Mouse (Mus musculus) lung, embryonic 16.5 days (tissue): ENCODE results near the gene Taf4. TPM values are rescaled to one million over a fixed set of nuclear protein-coding genes. Genes with fewer than 3 reads are reported as not detected.

Experiments used
- ATAC-seq: fragments of 200-750 bp; cut with Nextera tagmentation; 2 replicates; pipeline ENCODE4 v1.8.0; 2017; ENCODE audit warnings: low read depth, mild to moderate bottlenecking, moderate library complexity
- H3K27ac ChIP-seq: fragments of 300-500 bp; sonication (generic); 2 replicates; pipeline ENCODE4 v1.5.1; 2014; ENCODE audit warnings: mild to moderate bottlenecking, control low read depth, low read length
- H3K27me3 ChIP-seq: fragments of 300-500 bp; sonication (generic); 2 replicates; pipeline ENCODE4 v1.6.1; 2014; ENCODE audit warnings: low read depth, low read length, mixed read lengths; ENCODE audit not compliant: control insufficient read depth, insufficient read depth
- H3K36me3 ChIP-seq: fragments of 300-500 bp; sonication (generic); 2 replicates; pipeline ENCODE4 v1.6.1; 2014; ENCODE audit warnings: low read length; ENCODE audit not compliant: control insufficient read depth, insufficient read depth
- H3K4me1 ChIP-seq: fragments of 300-500 bp; sonication (generic); replicated peaks from 2 replicates; pipeline ENCODE4 v1.6.1; 2014; ENCODE audit warnings: low read length, mixed read lengths; ENCODE audit not compliant: control insufficient read depth, insufficient read depth
- H3K4me2 ChIP-seq: fragments of 300-500 bp; sonication (generic); 2 replicates; pipeline ENCODE4 v1.6.1; 2014; ENCODE audit warnings: low read depth, low read length, control low read depth
- H3K4me3 ChIP-seq: fragments of 300-500 bp; sonication (generic); 2 replicates; pipeline ENCODE4 v1.5.1; 2014; ENCODE audit warnings: mild to moderate bottlenecking, low read length, control low read depth
- H3K9ac ChIP-seq: fragments of 300-500 bp; sonication (generic); 2 replicates; pipeline ENCODE4 v1.6.1; 2014; ENCODE audit warnings: low read length, control low read depth
- H3K9me3 ChIP-seq: fragments of 300-500 bp; sonication (generic); 2 replicates; pipeline ENCODE4 v1.6.1; 2016; ENCODE audit warnings: low read length; ENCODE audit not compliant: control insufficient read depth
- WGBS: fragments of 180-500 bp; shearing (Covaris S2); extraction: QIAGEN DNeasy Blood & Tissue Kit; methylation state at CpG from one replicate; pipeline ENCODE4 v1.1.7; 2014; 5-methylcytosine and 5-hydroxymethylcytosine counted together
- polyA plus RNA-seq: library from polyadenylated mRNA; unstranded; fragments of >200 nt; fragmentation: Nextera tagmentation; extraction: Ambion mirVana; gene quantifications from 2 replicates; pipeline ENCODE4 v1.2.1, GENCODE M21; 2015

Taf4 gene
- polyA plus RNA-seq, 1 experiment from 2014 or later, result 3.0 TPM

DNA sequence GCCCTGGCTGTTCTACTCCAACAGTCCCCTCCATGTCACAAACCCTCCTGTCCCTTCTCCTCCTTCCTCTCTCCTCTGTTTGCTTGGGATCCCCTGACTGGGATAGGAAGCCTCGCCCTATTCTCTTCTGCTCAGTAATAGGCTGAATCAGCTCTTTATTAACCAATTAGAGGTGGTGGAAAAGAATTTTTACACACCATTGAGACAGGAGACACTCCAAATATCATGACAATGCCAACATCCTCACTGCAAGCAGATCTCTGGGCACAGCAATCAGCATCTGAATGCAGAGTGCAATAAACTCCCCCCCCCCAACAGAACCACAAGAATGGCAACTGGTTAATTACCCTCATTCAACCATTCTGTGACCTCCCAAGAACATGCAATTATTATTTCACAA lies 12.7 kb upstream of the Taf4 start:
- no peak overlapping the region for H3K4me2 ChIP-seq
- no peak overlapping the region for H3K27ac ChIP-seq
- no peaks in the 10 kb centered on the region for H3K36me3 ChIP-seq
- H3K9me3 ChIP-seq, result no peaks in the 10 kb centered on the region
- 66% methylated on average over 1 of the region's 1 CpGs for WGBS
- ATAC-seq, result no peak
- no peak overlapping the region for H3K9ac ChIP-seq
- no peak overlapping the region for H3K4me3 ChIP-seq
- H3K27me3 ChIP-seq, result no peaks in the 10 kb centered on the region
- no peaks in the 10 kb centered on the region for H3K4me1 ChIP-seq

DNA sequence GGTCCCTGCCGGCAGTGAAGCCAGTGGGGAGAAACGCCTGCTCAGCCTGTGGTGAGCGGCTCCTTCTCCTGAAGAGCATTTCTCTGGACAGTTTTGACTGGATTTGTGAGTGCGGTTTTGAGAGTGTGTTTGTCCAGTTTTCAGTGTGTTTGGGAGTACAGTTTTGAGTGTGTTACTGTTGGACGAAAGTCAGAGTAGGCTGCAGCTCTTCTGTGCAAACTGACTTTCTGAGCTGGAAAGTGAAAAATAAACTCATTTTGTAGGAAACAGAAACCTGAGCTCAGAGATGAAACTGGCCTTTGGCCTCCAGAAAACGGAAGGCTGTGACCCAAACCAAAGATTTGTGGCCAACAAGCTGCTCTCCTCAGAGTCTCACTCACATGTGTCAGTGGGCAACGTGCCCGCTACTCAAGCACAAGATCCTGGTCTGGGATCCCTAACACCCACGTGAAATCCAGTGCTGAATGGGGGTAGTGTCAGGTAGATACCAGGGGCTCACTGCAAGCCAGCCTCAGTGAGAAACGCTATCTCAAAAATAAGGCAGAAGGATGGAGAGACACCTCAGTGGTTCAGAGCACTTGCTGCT lies 10.1 kb upstream of the Taf4 start:
- Histone ChIP-seq H3K9me3 (no peaks in the 10 kb centered on the region), H3K36me3 (no peaks in the 10 kb centered on the region), H3K4me3 (no peak overlapping the region), H3K9ac (no peak overlapping the region), H3K27me3 (no peaks in the 10 kb centered on the region), H3K4me2 (no peak overlapping the region), H3K4me1 (no peaks in the 10 kb centered on the region), H3K27ac (no peak overlapping the region)
- 58% methylated on average over 10 of the region's 10 CpGs for WGBS
- ATAC-seq, result no peak

DNA sequence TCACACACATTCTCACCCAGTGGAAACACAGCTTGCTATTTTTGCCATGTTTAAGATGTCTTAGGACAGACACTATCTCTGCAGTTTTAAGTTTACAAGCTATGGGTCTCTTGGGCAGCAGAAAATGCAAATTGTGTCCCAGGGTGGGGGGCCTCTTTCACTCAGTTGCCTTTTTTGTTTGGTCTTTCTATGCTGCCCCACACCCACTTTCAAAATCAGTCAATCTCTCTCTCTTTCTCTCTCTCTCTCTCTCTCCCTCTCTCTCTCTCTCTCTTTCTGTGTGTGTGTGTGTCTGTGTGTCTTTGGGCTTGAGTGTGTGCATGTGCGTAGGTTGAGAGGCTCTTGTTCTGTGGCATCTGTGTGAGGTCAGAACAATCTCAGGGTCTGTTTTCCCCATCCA lies 9.2 kb upstream of the Taf4 start:
- 79% methylated on average over 1 of the region's 1 CpGs for WGBS
- no peaks in the 10 kb centered on the region for H3K27me3 ChIP-seq
- H3K9ac ChIP-seq, result no peak overlapping the region
- no peak overlapping the region for H3K4me2 ChIP-seq
- ATAC-seq, result no peak
- no peaks in the 10 kb centered on the region for H3K36me3 ChIP-seq
- H3K9me3 ChIP-seq, result no peaks in the 10 kb centered on the region
- no peak overlapping the region for H3K27ac ChIP-seq
- H3K4me3 ChIP-seq, result no peak overlapping the region
- H3K4me1 ChIP-seq, result no peaks in the 10 kb centered on the region

DNA sequence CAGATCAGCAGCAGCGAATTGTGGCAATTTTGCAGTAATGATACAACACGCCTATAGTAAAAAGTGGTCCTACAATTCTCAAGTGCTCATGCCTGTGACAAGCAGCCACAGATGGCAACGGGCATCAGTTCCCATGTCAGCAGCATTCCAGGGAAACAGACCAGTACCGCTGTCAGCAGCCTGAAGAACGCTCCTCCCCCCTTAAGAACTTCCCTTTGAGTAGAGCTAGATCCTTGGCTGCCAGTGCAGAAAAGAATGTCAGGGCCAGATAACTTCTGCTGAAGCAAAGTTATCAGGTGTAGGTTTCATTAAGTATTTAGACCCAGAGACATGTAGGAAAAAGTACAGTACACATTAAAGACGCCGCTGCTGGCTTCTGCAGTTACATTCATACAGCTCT lies 8.4 kb upstream of the Taf4 start:
- no peak for ATAC-seq

DNA sequence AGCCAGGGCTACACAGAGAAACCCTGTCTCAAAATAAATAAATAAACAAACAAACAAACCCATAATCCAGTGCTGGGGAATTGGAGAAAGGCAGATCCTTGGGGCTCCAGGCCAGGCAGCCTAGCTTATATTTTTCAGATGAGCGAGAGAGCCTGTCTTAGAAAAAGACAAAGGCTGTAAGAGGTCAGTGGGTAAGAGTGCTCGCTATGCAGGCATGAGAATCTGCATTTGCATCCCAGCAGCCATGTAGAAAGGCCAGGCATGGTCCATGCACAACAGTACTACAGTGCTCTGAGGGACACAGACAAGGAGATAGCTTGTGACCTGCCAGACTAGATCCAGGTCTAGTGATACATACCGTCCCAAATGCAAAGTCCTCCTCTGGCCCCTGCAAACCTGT lies 6.3 kb upstream of the Taf4 start:
- no peaks in the 10 kb centered on the region for H3K36me3 ChIP-seq
- H3K4me3 ChIP-seq, result no peak overlapping the region
- no peaks in the 10 kb centered on the region for H3K4me1 ChIP-seq
- no peak overlapping the region for H3K27ac ChIP-seq
- H3K27me3 ChIP-seq, result no peaks in the 10 kb centered on the region
- H3K4me2 ChIP-seq, result no peak overlapping the region
- no peak for ATAC-seq
- no peaks in the 10 kb centered on the region; the same call in 1 of the 2 replicates for H3K9me3 ChIP-seq
- no peak overlapping the region for H3K9ac ChIP-seq
- WGBS, result 81% methylated on average over 3 of the region's 3 CpGs

More for the DNA sequence above, 8.4 kb upstream of the Taf4 start:
- no peaks in the 10 kb centered on the region for H3K27me3 ChIP-seq
- 33% methylated on average over 7 of the region's 7 CpGs for WGBS
- no peak overlapping the region for H3K27ac ChIP-seq
- no peak overlapping the region for H3K9ac ChIP-seq
- H3K4me1 ChIP-seq, result no peaks in the 10 kb centered on the region
- H3K4me3 ChIP-seq, result no peak overlapping the region
- H3K36me3 ChIP-seq, result no peaks in the 10 kb centered on the region
- no peaks in the 10 kb centered on the region for H3K9me3 ChIP-seq
- no peak overlapping the region for H3K4me2 ChIP-seq

DNA sequence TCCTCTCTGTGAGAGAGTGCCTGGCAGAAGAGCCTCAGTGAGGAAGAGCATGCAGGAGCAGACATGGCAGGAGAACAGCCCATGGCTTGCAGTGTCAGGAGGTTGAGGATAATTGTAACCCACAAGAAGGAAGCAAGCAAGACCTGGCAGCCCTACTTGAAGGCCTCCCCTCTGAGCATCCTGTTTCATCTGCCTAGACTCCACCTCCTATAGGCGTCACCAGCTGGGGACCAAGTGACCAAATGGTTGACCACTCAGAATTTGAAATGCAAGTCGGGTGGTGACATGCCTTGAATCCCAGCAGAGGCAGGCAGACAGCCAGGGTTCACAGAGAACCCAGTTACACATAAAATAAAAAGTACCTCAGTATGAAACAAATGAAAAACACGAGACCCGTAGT lies 4.2 kb upstream of the Taf4 start:
- Histone ChIP-seq H3K4me2 (no peak overlapping the region), H3K4me3 (no peak overlapping the region), H3K9ac (no peak overlapping the region), H3K27ac (no peak overlapping the region), H3K9me3 (no peaks in the 10 kb centered on the region; the same call in 1 of the 2 replicates), H3K36me3 (no peaks in the 10 kb centered on the region), H3K27me3 (no peaks in the 10 kb centered on the region), H3K4me1 (peaks cover 3% of the 10 kb centered on the region)
- 43% methylated on average over 4 of the region's 4 CpGs for WGBS
- no peak for ATAC-seq

DNA sequence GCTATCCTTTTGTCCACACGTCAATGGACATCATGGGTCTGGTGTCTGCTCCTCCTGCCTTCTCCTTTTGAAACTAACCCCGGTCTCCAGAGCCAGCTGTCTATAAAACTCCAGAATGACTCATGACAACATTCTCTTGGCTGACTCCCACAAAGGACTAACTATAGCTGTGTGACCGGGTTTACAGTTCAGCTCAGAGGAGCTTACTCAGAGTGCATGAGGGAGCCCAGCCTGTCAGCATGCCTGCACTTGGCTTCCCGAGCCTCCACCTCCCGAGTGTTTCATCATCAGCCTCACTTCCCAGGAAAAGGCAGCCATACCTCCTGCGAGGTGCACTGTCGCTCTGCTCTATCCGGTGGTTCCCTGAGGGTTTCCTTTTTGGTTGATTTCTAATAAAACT lies 3.4 kb upstream of the Taf4 start:
- Histone ChIP-seq H3K27ac (no peak overlapping the region), H3K9ac (no peak overlapping the region), H3K36me3 (no peaks in the 10 kb centered on the region), H3K9me3 (no peaks in the 10 kb centered on the region; the same call in 1 of the 2 replicates), H3K4me2 (no peak overlapping the region), H3K4me3 (no peak overlapping the region), H3K27me3 (no peaks in the 10 kb centered on the region), H3K4me1 (peaks cover 7% of the 10 kb centered on the region)
- WGBS, result 64% methylated on average over 8 of the region's 8 CpGs
- ATAC-seq, result no peak

DNA sequence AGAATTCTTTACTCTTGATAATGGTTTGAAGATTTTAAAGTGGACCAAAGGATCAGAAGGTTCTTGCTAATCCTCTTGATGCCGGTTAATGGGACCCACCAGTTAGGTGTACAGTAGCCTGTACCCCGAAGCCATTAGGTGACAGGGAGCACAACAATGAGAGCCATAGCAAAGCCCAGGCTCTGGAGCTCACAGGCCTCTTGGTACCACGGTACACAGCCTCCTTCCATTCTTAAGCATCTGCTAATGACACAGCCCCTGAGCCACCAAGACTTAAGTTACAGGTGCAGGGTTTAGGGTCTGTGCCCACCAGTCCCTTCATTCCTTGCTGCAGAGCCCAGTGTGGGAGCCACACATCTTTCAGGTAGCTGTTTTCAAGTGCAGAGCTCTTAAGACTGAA lies 1.8 kb upstream of the Taf4 start:
- no peak overlapping the region for H3K27ac ChIP-seq
- no peak for ATAC-seq
- no peaks in the 10 kb centered on the region; the same call in 1 of the 2 replicates for H3K9me3 ChIP-seq
- no peaks in the 10 kb centered on the region for H3K36me3 ChIP-seq
- no peaks in the 10 kb centered on the region for H3K27me3 ChIP-seq
- no peak overlapping the region for H3K4me2 ChIP-seq
- peaks cover 23% of the 10 kb centered on the region for H3K4me1 ChIP-seq
- H3K9ac ChIP-seq, result no peak overlapping the region
- WGBS, result 73% methylated on average over 3 of the region's 3 CpGs
- no peak overlapping the region for H3K4me3 ChIP-seq

DNA sequence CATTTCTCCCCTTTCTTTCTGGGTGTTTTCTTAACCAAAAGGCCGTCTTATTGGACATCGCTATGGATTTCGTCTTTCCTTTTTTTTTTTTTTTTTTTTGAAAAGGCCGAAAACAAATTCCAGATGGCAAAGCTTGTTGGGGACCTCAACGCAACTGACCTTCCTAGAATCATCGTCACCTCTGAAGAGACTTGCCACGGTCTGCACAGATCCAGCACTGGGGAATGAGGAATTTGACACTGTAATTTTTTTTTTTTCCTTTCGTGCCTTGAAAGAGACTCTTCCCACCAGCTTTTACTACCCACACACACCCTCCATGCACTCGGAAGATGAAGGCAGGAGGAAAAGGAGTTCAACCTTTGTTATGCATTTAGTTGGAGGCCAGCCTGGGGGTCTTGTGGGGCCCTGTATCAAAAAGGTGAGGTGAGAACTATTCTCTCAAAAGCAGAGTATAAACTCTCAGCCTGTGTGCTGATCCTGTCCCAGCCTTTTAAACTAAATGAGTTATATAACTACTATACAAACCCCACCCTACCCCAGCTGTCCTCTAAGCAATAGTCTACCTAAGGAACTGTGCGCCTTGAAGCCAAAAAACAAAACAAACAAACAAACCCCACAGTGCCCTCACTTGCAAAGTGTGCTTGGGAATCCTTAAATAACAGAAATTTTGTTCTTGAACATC lies 1.0 kb upstream of the Taf4 start:
- ATAC-seq, result no peak
- no peaks in the 10 kb centered on the region for H3K36me3 ChIP-seq
- peak overlapping the region; percentile 93 for H3K27ac ChIP-seq
- no peaks in the 10 kb centered on the region; the same call in 1 of the 2 replicates for H3K9me3 ChIP-seq
- peaks cover 31% of the 10 kb centered on the region for H3K4me1 ChIP-seq
- H3K4me2 ChIP-seq, result peak overlapping the region; percentile 63
- 6% methylated on average over 10 of the region's 10 CpGs for WGBS
- peak overlapping the region; percentile 97 for H3K9ac ChIP-seq
- peak overlapping the region; percentile 86 for H3K4me3 ChIP-seq
- H3K27me3 ChIP-seq, result no peaks in the 10 kb centered on the region
